Mouse (Mus musculus) CH12.LX (cell line): ENCODE data around the gene Abcf2. TPM values are rescaled to one million over a fixed set of nuclear protein-coding genes. Genes with fewer than 3 reads are reported as not detected.
A peak's percentile ranks its signal among the peaks of the same experiment; 100 is the strongest.

ENCODE experiments used
- DNase-seq: peaks from one replicate; pipeline ENCODE4 v3.0.0-alpha.2; 2013; ENCODE audit errors: extremely low read depth
- H3K27ac ChIP-seq: 2 replicates; pipeline ENCODE4 v1.5.1; 2012; ENCODE audit warnings: low read depth, mild to moderate bottlenecking, control low read depth, moderate library complexity; ENCODE audit not compliant: insufficient read depth
- H3K27me3 ChIP-seq: replicated peaks from 2 replicates; pipeline ENCODE3; 2012; ENCODE audit warnings: inconsistent platforms
- H3K36me3 ChIP-seq, 2 experiments: replicated peaks in 1 of 2; 2 replicates each; pipeline versions ENCODE3 to v1.6.1; 2012; ENCODE audit warnings: inconsistent platforms in 1 of 2, low read length in 1 of 2, mild to moderate bottlenecking in 1 of 2, mixed read lengths in 1 of 2, moderate library complexity in 1 of 2; ENCODE audit not compliant: control insufficient read depth in 1 of 2, insufficient read depth in 1 of 2
- H3K4me1 ChIP-seq, 2 experiments: 2 replicates each; pipeline ENCODE4 v1.6.1; 2012; ENCODE audit warnings: inconsistent platforms in 1 of 2, moderate library complexity in 1 of 2; ENCODE audit not compliant: insufficient read depth in 2 of 2, control insufficient read depth in 1 of 2
- H3K4me2 ChIP-seq: 2 replicates; pipeline ENCODE4 v1.6.1; 2012; ENCODE audit warnings: low read depth, mild to moderate bottlenecking, control low read depth; ENCODE audit not compliant: poor library complexity, insufficient read depth, severe bottlenecking
- H3K4me3 ChIP-seq, 3 experiments: fragments of 150-350 bp in 1 of 3; sonication (generic) in 1 of 3; replicated peaks in 1 of 3; 2 replicates each; pipeline versions ENCODE3 to v1.5.1; 2011 to 2012; ENCODE audit warnings: low read depth in 2 of 3, low read length in 2 of 3, mild to moderate bottlenecking in 2 of 3, moderate library complexity in 2 of 3, control low read depth in 1 of 3, improper control_type of control experiment in 1 of 3, inconsistent platforms in 1 of 3, mixed read lengths in 1 of 3; ENCODE audit not compliant: poor library complexity in 1 of 3
- H3K79me2 ChIP-seq: replicated peaks from 2 replicates; pipeline ENCODE4 v1.6.1; 2012; ENCODE audit warnings: mild to moderate bottlenecking, moderate library complexity; ENCODE audit not compliant: control insufficient read depth, poor library complexity, insufficient read depth, severe bottlenecking; ENCODE audit errors: extremely low read depth
- H3K9ac ChIP-seq: 2 replicates; pipeline ENCODE4 v1.6.1; 2012; ENCODE audit warnings: low read depth, mild to moderate bottlenecking, control low read depth, moderate library complexity; ENCODE audit not compliant: insufficient read depth
- H3K9me3 ChIP-seq: replicated peaks from 2 replicates; pipeline ENCODE3; 2012; ENCODE audit warnings: low read length, inconsistent platforms, mixed read lengths
- CHD1 ChIP-seq: IDR thresholded peaks from 2 replicates; pipeline ENCODE4 v1.6.1; 2012; ENCODE audit warnings: low read depth, low read length, improper control_type of control experiment, inconsistent platforms
- CTCF ChIP-seq, 2 experiments: IDR thresholded peaks in 1 of 2; conservative IDR thresholded peaks in 1 of 2; 2 replicates each; pipeline ENCODE4 v1.5.1; 2011 to 2012; ENCODE audit warnings: low read depth in 2 of 2, low read length in 2 of 2, improper control_type of control experiment in 1 of 2, inconsistent platforms in 1 of 2, mild to moderate bottlenecking in 1 of 2, moderate library complexity in 1 of 2
- ELF1 ChIP-seq: IDR thresholded peaks from 2 replicates; pipeline ENCODE4 v1.6.1; 2014; ENCODE audit warnings: low read depth, mild to moderate bottlenecking, inconsistent platforms, low read length, improper control_type of control experiment
- EP300 ChIP-seq: IDR thresholded peaks from 2 replicates; pipeline ENCODE4 v1.6.1; 2011; ENCODE audit warnings: low read length, improper control_type of control experiment
- GABPA ChIP-seq: IDR thresholded peaks from 2 replicates; pipeline ENCODE4 v1.6.1; 2012; ENCODE audit warnings: low read depth, low read length, improper control_type of control experiment, inconsistent platforms; ENCODE audit not compliant: insufficient replicate concordance
- IRF4 ChIP-seq: IDR thresholded peaks from 2 replicates; pipeline ENCODE4 v1.6.1; 2014; ENCODE audit warnings: low read depth, mild to moderate bottlenecking, inconsistent platforms, low read length, improper control_type of control experiment
- JUN ChIP-seq: IDR thresholded peaks from 2 replicates; pipeline ENCODE4 v1.6.1; 2011; ENCODE audit warnings: low read depth, mild to moderate bottlenecking, low read length, improper control_type of control experiment, moderate library complexity; ENCODE audit not compliant: insufficient read depth
- JUND ChIP-seq: conservative IDR thresholded peaks from 2 replicates; pipeline ENCODE4 v1.6.1; 2011; ENCODE audit warnings: low read depth, low read length, improper control_type of control experiment
- MAZ ChIP-seq: IDR thresholded peaks from 2 replicates; pipeline ENCODE4 v1.6.1; 2012; ENCODE audit warnings: low read depth, mild to moderate bottlenecking, inconsistent platforms, low read length, improper control_type of control experiment, moderate library complexity
- MEF2A ChIP-seq: IDR thresholded peaks from 2 replicates; pipeline ENCODE4 v1.6.1; 2014; ENCODE audit warnings: low read depth, mild to moderate bottlenecking, inconsistent platforms, low read length, improper control_type of control experiment, borderline replicate concordance
- NELFE ChIP-seq: IDR thresholded peaks from 2 replicates; pipeline ENCODE4 v1.6.1; 2011; ENCODE audit warnings: low read depth, low read length, improper control_type of control experiment
- POLR2A ChIP-seq: IDR thresholded peaks from 2 replicates; pipeline ENCODE4 v1.6.1; 2011; ENCODE audit warnings: low read depth, mild to moderate bottlenecking, improper control_type of control experiment, low read length
- POLR2AphosphoS2 ChIP-seq: IDR thresholded peaks from 2 replicates; pipeline ENCODE4 v1.6.1; 2011; ENCODE audit warnings: low read depth, low read length, improper control_type of control experiment
- RAD21 ChIP-seq: IDR thresholded peaks from 2 replicates; pipeline ENCODE4 v1.6.1; 2011; ENCODE audit warnings: low read depth, mild to moderate bottlenecking, low read length, improper control_type of control experiment, moderate library complexity
- SMC3 ChIP-seq: IDR thresholded peaks from 2 replicates; pipeline ENCODE4 v1.6.1; 2011; ENCODE audit warnings: low read depth, low read length, improper control_type of control experiment
- TBP ChIP-seq: conservative IDR thresholded peaks from 2 replicates; pipeline ENCODE4 v1.6.1; 2011; ENCODE audit warnings: low read depth, low read length, improper control_type of control experiment
- TCF12 ChIP-seq: IDR thresholded peaks from 2 replicates; pipeline ENCODE4 v1.6.1; 2014; ENCODE audit warnings: low read depth, mild to moderate bottlenecking, inconsistent platforms, low read length, improper control_type of control experiment
- UBTF ChIP-seq: IDR thresholded peaks from 2 replicates; pipeline ENCODE4 v1.6.1; 2012; ENCODE audit warnings: low read depth, mild to moderate bottlenecking, inconsistent platforms, low read length, improper control_type of control experiment, moderate library complexity
- USF1 ChIP-seq: IDR thresholded peaks from 2 replicates; pipeline ENCODE4 v1.6.1; 2014; ENCODE audit warnings: low read depth, mild to moderate bottlenecking, inconsistent platforms, low read length, improper control_type of control experiment
- ZMIZ1 ChIP-seq: IDR thresholded peaks from 2 replicates; pipeline ENCODE4 v1.6.1; 2012; ENCODE audit warnings: low read depth, mild to moderate bottlenecking, inconsistent platforms, low read length, improper control_type of control experiment
- ZNF384 ChIP-seq: IDR thresholded peaks from 2 replicates; pipeline ENCODE4 v1.6.1; 2012; ENCODE audit warnings: low read depth, low read length, improper control_type of control experiment, inconsistent platforms
- dilution Hi-C: fragments of 300-500 bp; cut with MboI; formaldehyde crosslinking; loops from 2 replicates; pipeline ENCODE4 v1.14.3; 2020; ENCODE audit warnings: low sequenced_read_pairs; ENCODE audit not compliant: extremely low pct_unique_long_range_greater_than_20kb, extremely low pct_ligation_motif_present
- in situ Hi-C: fragments of 300-500 bp; cut with MboI; formaldehyde crosslinking; loops from 3 replicates; pipeline ENCODE4 v1.14.3; 2019; ENCODE audit warnings: low sequenced_read_pairs, low pct_ligation_motif_present, low pct_unique_long_range_greater_than_20kb, mixed read lengths
- polyA plus RNA-seq: library from polyadenylated mRNA; unstranded; fragments of >175 nt; gene quantifications from 2 replicates; pipeline ENCODE4 v1.2.1, GENCODE M21; 2012; ENCODE audit warnings: low read depth; ENCODE audit not compliant: insufficient read length
- total RNA-seq, 2 experiments: library from RNA; depleted of rRNA; stranded (reverse); fragments of 300-350 nt in 1 of 2; fragments of >200 nt in 1 of 2; gene quantifications; 2 replicates each; pipeline ENCODE4 v1.2.3; 2012 to 2014

Abcf2 gene
- total and polyA plus RNA-seq, 3 experiments, result 118 to 162 (median 162) TPM

GRCm38 (mm10) chr5:24576801-24577182 is 475 bp downstream of the Abcf2 start:
- in situ Hi-C loops, result no loop called here
- Histone ChIP-seq H3K79me2 (peaks cover 20% of the 10 kb centered on the region), H3K27ac (peak overlapping the region; percentile 12; the same call in 1 of the 2 replicates), H3K9me3 (no peaks in the 10 kb centered on the region), H3K36me3 (peaks cover 35 to 40% of the 10 kb centered on the region in 2 experiments), H3K9ac (peak overlapping the region; percentile 65), H3K27me3 (no peaks in the 10 kb centered on the region), H3K4me1 (peaks cover 0 to 31% of the 10 kb centered on the region in 2 experiments; a peak in 3 of 4 replicates), H3K4me3 (peak overlapping the region; percentile 69 to 91 (median 75)), H3K4me2 (peak overlapping the region; percentile 96)
- peak; percentile 51 for DNase-seq
- dilution Hi-C loops, result no loop called here
- TF ChIP-seq USF1, result no peak
- no peak for TF ChIP-seq GABPA
- no peak for TF ChIP-seq TCF12
- no peak for TF ChIP-seq POLR2AphosphoS2
- no peak for TF ChIP-seq MAZ
- no peak for TF ChIP-seq JUND
- TF ChIP-seq CTCF (conservative IDR thresholded peaks at IDR 0.05 in 1 of 2, IDR thresholded peaks at IDR 0.05 in 1 of 2; ENCODE audit: low read depth in 2 of 2, low read length in 2 of 2), result no peak
- TF ChIP-seq POLR2A, result no peak
- TF ChIP-seq JUN, result no peak
- no peak for TF ChIP-seq UBTF

GRCm38 (mm10) chr5:24575948-24576347 is 1.3 kb downstream of the Abcf2 start:
- H3K27ac ChIP-seq, result no peak overlapping the region
- H3K27me3 ChIP-seq, result no peaks in the 10 kb centered on the region
- H3K36me3 ChIP-seq, result peaks cover 44 to 48% of the 10 kb centered on the region in 2 experiments
- no peak for DNase-seq
- in situ Hi-C loops (no loop called here), dilution Hi-C loops (no loop called here)
- peaks cover 20% of the 10 kb centered on the region for H3K79me2 ChIP-seq
- peak overlapping the region; percentile 96 for H3K4me2 ChIP-seq
- peaks cover 0 to 31% of the 10 kb centered on the region in 2 experiments; a peak in 3 of 4 replicates for H3K4me1 ChIP-seq
- peak overlapping the region; percentile 65 for H3K9ac ChIP-seq
- H3K4me3 ChIP-seq, result peak overlapping the region; percentile 69 to 91 (median 75)
- H3K9me3 ChIP-seq, result no peaks in the 10 kb centered on the region
- TF ChIP-seq ZNF384 (no peak), TBP (no peak), MEF2A (no peak), IRF4 (no peak), JUND (no peak), ELF1 (no peak), EP300 (no peak), RAD21 (no peak), SMC3 (no peak), ZMIZ1 (no peak), CHD1 (no peak), NELFE (no peak)
